Mouse (Mus musculus) E14TG2a.4 (cell line): ENCODE measurements around the gene Chst8.

ENCODE experiments used
- H3K27me3 ChIP-seq: 2 replicates; pipeline ENCODE4 v1.6.1; 2014; ENCODE audit warnings: low read length, control low read depth; ENCODE audit not compliant: insufficient read depth
- H3K36me3 ChIP-seq: 2 replicates; pipeline ENCODE4 v1.6.1; 2014; ENCODE audit warnings: low read length, control low read depth; ENCODE audit not compliant: insufficient read depth
- H3K4me1 ChIP-seq: replicated peaks from 2 replicates; pipeline ENCODE4 v1.6.1; 2014; ENCODE audit warnings: low read depth, low read length, control low read depth
- H3K4me3 ChIP-seq: replicated peaks from 2 replicates; pipeline ENCODE4 v1.5.1; 2014; ENCODE audit warnings: mild to moderate bottlenecking, low read length
- H3K9me3 ChIP-seq: 2 replicates; pipeline ENCODE4 v1.6.1; 2014; ENCODE audit warnings: low read length, control low read depth
- CTCF ChIP-seq: conservative IDR thresholded peaks from 2 replicates; pipeline ENCODE4 v1.5.1; 2014; ENCODE audit warnings: low read length
- NANOG ChIP-seq: IDR thresholded peaks from 2 replicates; pipeline ENCODE4 v1.6.1; 2014; ENCODE audit warnings: borderline replicate concordance, low read length, mixed read lengths
- POU5F1 ChIP-seq: IDR thresholded peaks from 2 replicates; pipeline ENCODE4 v1.6.1; 2014; ENCODE audit warnings: low read length, borderline replicate concordance

The Chst8 gene

DNA sequence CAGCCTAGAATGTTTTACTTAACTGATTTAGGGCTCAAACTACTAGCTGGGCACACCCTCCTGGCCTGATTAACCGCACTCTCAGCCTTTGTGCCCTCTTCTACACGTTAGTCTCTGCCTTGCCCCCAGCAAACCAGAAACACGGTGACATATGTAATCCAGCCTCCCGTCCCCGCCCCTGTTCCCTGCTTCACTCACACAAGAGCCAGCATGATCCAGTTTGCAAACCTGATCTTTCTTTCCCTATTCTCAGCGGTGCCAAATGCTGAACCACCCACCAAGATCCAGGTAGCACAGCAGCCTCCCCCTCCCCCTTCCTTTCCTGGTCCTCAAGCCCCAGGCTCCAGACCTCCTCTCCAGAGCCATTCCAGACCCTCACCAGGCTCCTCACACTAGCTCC is 169.2 kb downstream of the Chst8 start:
- peaks cover 9% of the 10 kb centered on the region for H3K9me3 ChIP-seq
- H3K27me3 ChIP-seq: no peaks in the 10 kb centered on the region
- peak overlapping the region; percentile 20; the same call in 1 of the 2 replicates for H3K4me3 ChIP-seq
- TF ChIP-seq CTCF (no peak), POU5F1 (no peak), NANOG (no peak)
- H3K4me1 ChIP-seq: peaks cover 91% of the 10 kb centered on the region
- H3K36me3 ChIP-seq: peaks cover 88% of the 10 kb centered on the region

- TF ChIP-seq POU5F1 (no peak), CTCF (no peak), NANOG (no peak)
- H3K9me3 ChIP-seq: no peaks in the 10 kb centered on the region
- peaks cover 76% of the 10 kb centered on the region for H3K36me3 ChIP-seq
- peaks cover 95% of the 10 kb centered on the region for H3K4me1 ChIP-seq
- no peaks in the 10 kb centered on the region for H3K27me3 ChIP-seq
- no peak overlapping the region for H3K4me3 ChIP-seq
These were observed 170.5 kb downstream of the Chst8 start for GRCm38 (mm10) chr7:34641968-34642367.

DNA sequence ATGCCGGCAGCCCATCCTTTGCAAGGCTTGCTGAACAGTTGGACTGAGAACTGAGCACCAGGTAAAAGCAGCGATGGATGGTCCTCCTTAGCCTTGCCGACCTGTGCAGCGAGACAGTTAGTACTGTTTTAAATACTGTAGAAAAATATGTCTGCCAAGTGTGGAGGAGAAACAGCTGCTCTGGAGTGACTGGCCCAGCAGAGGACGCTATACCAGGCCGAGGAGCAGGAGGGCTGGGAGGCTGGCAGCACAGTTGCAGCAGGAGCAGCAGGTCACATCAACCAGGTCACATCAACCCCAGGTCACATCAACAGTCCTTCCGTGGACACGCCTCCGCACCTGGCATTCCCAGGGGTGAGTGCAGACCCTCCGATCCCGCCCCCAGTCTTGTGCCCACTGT is 172.7 kb downstream of the Chst8 start:
- Histone ChIP-seq H3K36me3 (peaks cover 54% of the 10 kb centered on the region), H3K4me1 (peaks cover 83% of the 10 kb centered on the region), H3K9me3 (no peaks in the 10 kb centered on the region), H3K4me3 (peak overlapping the region; percentile 52), H3K27me3 (no peaks in the 10 kb centered on the region)
- no peak for TF ChIP-seq NANOG
- TF ChIP-seq CTCF: peak; percentile 51

GRCm38 (mm10) chr7:34636661-34637060 is 175.8 kb downstream of the Chst8 start:
- H3K27me3 ChIP-seq: no peaks in the 10 kb centered on the region
- no peak overlapping the region for H3K4me3 ChIP-seq
- H3K4me1 ChIP-seq: peaks cover 78% of the 10 kb centered on the region
- no peak for TF ChIP-seq NANOG
- TF ChIP-seq CTCF: no peak
- no peak for TF ChIP-seq POU5F1
- H3K36me3 ChIP-seq: peaks cover 29% of the 10 kb centered on the region
- H3K9me3 ChIP-seq: no peaks in the 10 kb centered on the region

DNA sequence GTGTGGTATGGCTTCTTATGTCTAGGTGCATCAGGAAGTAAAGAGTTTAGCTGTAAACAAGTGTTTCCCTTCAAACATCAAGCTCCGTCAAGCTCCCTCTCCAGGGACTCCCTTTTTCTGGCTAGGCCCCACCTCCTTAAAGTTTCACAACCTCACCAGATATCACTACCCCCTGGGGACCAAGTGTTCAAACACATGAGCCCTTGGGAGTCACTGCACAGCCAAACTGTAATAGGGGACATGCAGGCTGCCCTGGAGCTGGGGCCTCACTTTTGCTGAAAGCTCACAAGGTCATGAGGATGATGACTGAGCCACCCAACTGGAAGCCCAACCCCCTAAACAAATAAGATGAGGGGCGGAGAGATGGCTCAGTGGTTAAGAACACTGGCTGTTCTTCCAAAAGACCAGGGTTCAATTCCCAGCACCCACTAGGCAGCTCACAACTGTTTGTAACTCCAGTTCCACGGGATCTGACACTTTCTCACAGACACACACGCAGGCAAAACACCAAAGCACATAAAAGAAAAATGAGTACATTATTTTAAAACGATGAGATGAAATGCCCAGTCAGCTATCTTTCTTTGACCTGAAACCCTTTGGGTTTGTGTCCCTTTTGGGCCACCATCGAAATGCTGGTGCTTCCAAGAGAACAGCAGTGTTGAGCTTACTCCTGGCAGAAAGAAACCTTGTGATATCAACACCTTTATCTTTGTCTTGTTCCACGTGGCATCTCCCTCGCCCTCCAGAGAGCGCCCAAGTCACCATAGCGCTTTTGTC is 179.4 kb downstream of the Chst8 start:
- no peak for TF ChIP-seq CTCF
- TF ChIP-seq POU5F1: no peak
- TF ChIP-seq NANOG: no peak
- H3K4me3 ChIP-seq: no peak overlapping the region
- no peaks in the 10 kb centered on the region for H3K27me3 ChIP-seq
- H3K36me3 ChIP-seq: no peaks in the 10 kb centered on the region
- peaks cover 76% of the 10 kb centered on the region for H3K4me1 ChIP-seq
- H3K9me3 ChIP-seq: no peaks in the 10 kb centered on the region

DNA sequence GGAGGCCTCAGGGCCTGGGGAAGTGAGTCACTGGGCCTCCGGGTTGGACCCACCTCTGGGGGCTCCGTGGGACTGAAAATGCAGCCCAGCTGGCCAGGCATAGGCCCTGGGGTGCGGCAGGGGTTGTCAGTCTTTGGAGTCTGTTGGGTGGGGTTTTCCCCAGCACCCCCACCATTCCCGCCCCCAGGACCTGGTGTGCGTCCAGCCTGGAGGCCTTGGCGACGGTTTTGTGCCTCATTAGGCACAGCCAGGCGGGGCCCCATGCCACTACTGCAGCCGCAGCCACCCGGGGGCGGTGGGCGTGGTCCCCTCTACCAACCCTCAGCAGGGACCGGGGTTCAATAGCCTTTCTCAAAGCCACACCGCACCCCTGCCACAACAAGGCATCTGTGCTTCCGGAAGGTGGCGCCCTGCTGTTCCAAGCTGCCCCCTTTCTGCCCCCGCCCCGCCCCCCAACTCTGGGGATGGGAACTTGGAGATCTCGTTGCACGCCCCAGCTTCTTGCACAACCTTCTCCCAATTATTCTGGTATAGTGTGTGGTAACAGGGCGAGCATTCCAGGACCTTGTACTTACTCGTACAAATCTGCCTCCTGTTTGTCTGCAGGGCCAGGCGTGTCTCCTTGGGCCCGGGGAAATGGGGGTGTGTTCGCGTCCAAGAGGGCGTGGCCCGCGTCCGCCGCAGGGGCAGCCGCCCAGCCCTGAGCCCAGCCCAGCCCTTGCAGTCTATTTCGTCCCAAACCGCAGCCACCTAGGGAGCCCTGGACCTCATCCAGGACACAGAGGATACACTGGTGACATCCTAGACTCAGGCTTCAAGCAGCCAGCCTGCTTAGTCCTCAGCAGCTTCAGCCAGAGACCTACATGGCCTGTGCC is 182.1 kb downstream of the Chst8 start:
- Histone ChIP-seq H3K4me1 (peaks cover 63% of the 10 kb centered on the region), H3K27me3 (no peaks in the 10 kb centered on the region), H3K36me3 (no peaks in the 10 kb centered on the region), H3K4me3 (peak overlapping the region; percentile 76), H3K9me3 (no peaks in the 10 kb centered on the region)
- no peak for TF ChIP-seq CTCF

GRCm38 (mm10) chr7:34629702-34630210 is 182.8 kb downstream of the Chst8 start:
- H3K4me1 ChIP-seq: peaks cover 67% of the 10 kb centered on the region
- H3K4me3 ChIP-seq: peak overlapping the region; percentile 76
- no peaks in the 10 kb centered on the region for H3K36me3 ChIP-seq
- no peaks in the 10 kb centered on the region for H3K9me3 ChIP-seq
- H3K27me3 ChIP-seq: no peaks in the 10 kb centered on the region
- no peak for TF ChIP-seq POU5F1
- no peak for TF ChIP-seq CTCF
- TF ChIP-seq NANOG: no peak
